Mouse (Mus musculus): ENCODE data around the gene Hnrnpu. TPM values are rescaled to one million over a fixed set of nuclear protein-coding genes. Genes with fewer than 3 reads are reported as not detected.

Gene Hnrnpu
- total RNA-seq, 1 experiment, result 494 TPM

DNA sequence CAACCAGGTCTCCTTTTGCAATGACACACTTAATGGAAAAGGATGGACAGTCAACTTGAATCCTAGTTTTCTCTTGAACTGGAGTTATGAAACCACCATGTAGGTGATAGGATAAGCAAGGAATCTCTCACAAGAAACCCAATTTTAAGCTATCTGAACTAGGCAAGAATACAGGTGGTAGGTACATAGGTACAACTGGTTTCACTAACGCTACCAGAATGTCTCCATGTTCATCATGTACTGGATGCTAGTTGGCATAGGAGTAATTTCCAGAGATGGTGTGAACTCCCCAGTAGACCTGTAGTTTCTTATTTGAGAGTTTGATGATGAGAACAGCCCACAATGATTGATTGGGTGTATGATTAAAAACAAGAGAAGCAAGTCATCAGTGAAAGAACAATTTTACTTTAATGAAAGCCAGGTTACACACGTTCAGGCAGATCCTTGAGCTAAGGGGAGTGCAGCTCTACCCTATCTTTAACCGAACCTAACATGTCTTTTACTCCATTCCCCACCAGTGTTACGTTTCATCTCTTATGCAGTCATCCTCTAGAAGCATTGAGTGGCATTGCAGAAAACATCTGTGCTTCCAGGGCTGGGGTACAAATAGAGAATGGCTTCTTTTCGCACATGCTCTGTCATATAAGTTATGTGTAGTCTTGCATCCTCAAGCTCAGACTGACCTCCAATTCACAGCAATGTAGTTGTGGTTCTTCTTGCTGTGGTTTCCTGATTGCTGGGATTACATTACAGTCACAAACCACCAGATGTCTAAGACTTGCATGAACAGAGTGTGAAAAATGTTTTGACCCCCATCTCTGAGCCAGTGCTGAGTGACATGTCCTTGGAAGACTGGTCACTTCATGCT lies 16.6 kb downstream of the Hnrnpu start:
- in situ Hi-C loops (cut with MboI; ENCODE audit: low sequenced_read_pairs in 2 of 2, unreplicated experiment in 2 of 2), result no loop called here
- TF ChIP-seq CHD2 (IDR thresholded peaks at IDR 0.05; ENCODE audit: low read depth, low read length) (peak; percentile 30; the same call in 1 of the 2 replicates), HCFC1 (IDR thresholded peaks at IDR 0.05; ENCODE audit: borderline replicate concordance, insufficient read depth, low read length) (no peak), ZC3H11A (IDR thresholded peaks at IDR 0.05; ENCODE audit: borderline replicate concordance, low read depth, low read length) (no peak), ZNF384 (IDR thresholded peaks at IDR 0.05; ENCODE audit: low read depth, low read length) (no peak)
- H3K4me3 ChIP-seq (ENCODE audit: insufficient read depth in 1 of 2, low read depth in 1 of 2, low read length in 2 of 2, poor library complexity in 1 of 2, severe bottlenecking in 1 of 2), result no peak overlapping the region
- no peak overlapping the region for H3K9ac ChIP-seq (ENCODE audit: insufficient read depth, low read depth, low read length, poor library complexity, severe bottlenecking)
- peaks cover 20% of the 10 kb centered on the region; the same call in 1 of the 2 replicates for H3K36me3 ChIP-seq (ENCODE audit: control insufficient read depth, insufficient read depth, low read length, poor library complexity, severe bottlenecking)
- no peaks in the 10 kb centered on the region; a peak in 1 of 4 replicates for H3K4me1 ChIP-seq (ENCODE audit: control insufficient read depth in 2 of 2, insufficient read depth in 2 of 2, low read length in 2 of 2, poor library complexity in 1 of 2)
- no peak overlapping the region; the same call in 1 of the 2 replicates for H3K27ac ChIP-seq (ENCODE audit: insufficient read depth, low read depth, low read length, poor library complexity, severe bottlenecking)
- no peak for DNase-seq (ENCODE audit: low read depth, low spot score)
- no peaks in the 10 kb centered on the region for H3K9me3 ChIP-seq (ENCODE audit: control insufficient read depth, insufficient read depth, low read depth, low read length)

DNA sequence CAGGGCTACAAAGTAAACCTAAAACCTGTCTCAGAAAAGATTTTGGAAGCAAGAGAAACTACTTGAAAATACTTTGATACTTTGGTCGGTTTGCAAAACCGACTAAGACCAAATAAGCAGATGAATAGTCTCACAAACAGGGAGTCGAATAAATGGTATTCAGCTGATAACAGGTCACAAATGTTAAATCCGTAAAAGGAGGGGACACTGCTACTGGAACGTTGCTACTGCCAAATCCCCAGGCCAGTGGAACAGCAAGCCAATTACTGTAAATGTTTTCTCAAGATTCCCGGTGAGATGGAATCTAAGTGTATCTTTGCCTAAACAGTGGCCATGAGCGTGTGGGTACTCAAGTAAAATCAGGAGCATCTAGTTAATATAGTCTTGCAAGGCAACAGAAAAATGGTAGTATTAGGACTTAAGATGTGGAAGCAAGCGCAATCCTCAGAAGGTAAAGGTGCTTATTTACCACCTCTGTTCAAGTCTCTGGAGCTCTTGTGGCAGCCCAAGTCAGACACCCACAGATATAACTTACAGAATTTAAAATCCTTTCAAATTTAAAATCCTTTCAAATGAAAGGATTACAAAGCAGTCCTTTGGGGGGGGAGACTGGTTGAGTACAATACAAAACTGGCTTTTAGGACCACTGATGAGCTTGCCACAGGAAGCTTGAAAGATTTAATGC lies 17.4 kb downstream of the Hnrnpu start:
- DNase-seq (ENCODE audit: low read depth, low spot score), result no peak
- H3K9me3 ChIP-seq (ENCODE audit: control insufficient read depth, insufficient read depth, low read depth, low read length), result no peaks in the 10 kb centered on the region
- H3K9ac ChIP-seq (ENCODE audit: insufficient read depth, low read depth, low read length, poor library complexity, severe bottlenecking), result no peak overlapping the region
- H3K36me3 ChIP-seq (ENCODE audit: control insufficient read depth, insufficient read depth, low read length, poor library complexity, severe bottlenecking), result peaks cover 15% of the 10 kb centered on the region; the same call in 1 of the 2 replicates
- peak overlapping the region; percentile 42; the same call in 1 of the 2 replicates for H3K27ac ChIP-seq (ENCODE audit: insufficient read depth, low read depth, low read length, poor library complexity, severe bottlenecking)
- no peaks in the 10 kb centered on the region; a peak in 1 of 4 replicates for H3K4me1 ChIP-seq (ENCODE audit: control insufficient read depth in 2 of 2, insufficient read depth in 2 of 2, low read length in 2 of 2, poor library complexity in 1 of 2)
- in situ Hi-C loops (cut with MboI; ENCODE audit: low sequenced_read_pairs in 2 of 2, unreplicated experiment in 2 of 2), result no loop called here
- peak overlapping the region; percentile 72 to 79; a peak in 3 of 4 replicates for H3K4me3 ChIP-seq (ENCODE audit: insufficient read depth in 1 of 2, low read depth in 1 of 2, low read length in 2 of 2, poor library complexity in 1 of 2, severe bottlenecking in 1 of 2)
- no peak for TF ChIP-seq ZNF384 (IDR thresholded peaks at IDR 0.05; ENCODE audit: low read depth, low read length)
- TF ChIP-seq CHD2 (IDR thresholded peaks at IDR 0.05; ENCODE audit: low read depth, low read length), result no peak
- no peak for TF ChIP-seq HCFC1 (IDR thresholded peaks at IDR 0.05; ENCODE audit: borderline replicate concordance, insufficient read depth, low read length)
- no peak for TF ChIP-seq ZC3H11A (IDR thresholded peaks at IDR 0.05; ENCODE audit: borderline replicate concordance, low read depth, low read length)
- no peak for TF ChIP-seq MAFK (IDR thresholded peaks at IDR 0.05; ENCODE audit: insufficient read depth, low read depth, low read length)

DNA sequence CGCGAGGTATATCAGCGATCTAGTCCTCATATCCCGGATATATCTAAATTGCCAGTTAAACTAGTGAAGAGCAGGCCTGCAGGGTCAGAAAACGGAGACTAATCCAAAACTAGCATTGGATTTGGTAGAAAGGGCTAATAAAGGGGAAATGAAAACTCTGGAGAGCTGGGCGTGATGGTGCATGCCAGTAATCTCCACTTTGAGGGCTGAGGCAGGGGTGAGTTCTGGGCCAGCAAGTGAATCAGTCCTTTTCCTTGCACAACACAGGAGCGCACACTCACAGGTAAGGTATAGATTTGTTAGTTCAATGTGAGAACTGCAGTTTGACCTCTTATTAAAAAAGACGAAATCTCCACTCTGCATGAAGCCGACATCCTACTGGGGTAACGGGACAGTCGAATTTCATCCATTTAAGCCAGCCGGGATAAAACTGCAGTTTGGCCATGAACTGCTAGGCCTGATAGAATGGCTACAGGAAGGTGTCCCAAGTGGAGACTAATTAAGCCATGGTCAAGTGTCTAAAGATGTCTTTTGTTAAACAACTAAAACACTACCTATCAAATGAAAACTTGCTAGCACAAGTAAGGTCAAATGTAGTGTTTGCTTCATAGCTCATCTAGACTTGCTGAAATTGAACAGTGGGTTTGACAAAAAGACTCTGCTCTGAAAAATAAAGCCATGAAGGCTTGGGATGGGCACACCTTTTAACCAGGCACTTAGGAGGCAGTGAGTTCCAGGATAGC lies 18.1 kb downstream of the Hnrnpu start:
- Histone ChIP-seq H3K4me3 (ENCODE audit: insufficient read depth in 1 of 2, low read depth in 1 of 2, low read length in 2 of 2, poor library complexity in 1 of 2, severe bottlenecking in 1 of 2) (peak overlapping the region; percentile 72 to 79), H3K9ac (ENCODE audit: insufficient read depth, low read depth, low read length, poor library complexity, severe bottlenecking) (peak overlapping the region; percentile 98), H3K27ac (ENCODE audit: insufficient read depth, low read depth, low read length, poor library complexity, severe bottlenecking) (peak overlapping the region; percentile 100), H3K36me3 (ENCODE audit: control insufficient read depth, insufficient read depth, low read length, poor library complexity, severe bottlenecking) (peaks cover 9% of the 10 kb centered on the region; the same call in 1 of the 2 replicates), H3K9me3 (ENCODE audit: control insufficient read depth, insufficient read depth, low read depth, low read length) (no peaks in the 10 kb centered on the region), H3K4me1 (ENCODE audit: control insufficient read depth in 2 of 2, insufficient read depth in 2 of 2, low read length in 2 of 2, poor library complexity in 1 of 2) (no peaks in the 10 kb centered on the region; a peak in 1 of 4 replicates)
- in situ Hi-C loops (cut with MboI; ENCODE audit: low sequenced_read_pairs in 2 of 2, unreplicated experiment in 2 of 2), result no loop called here
- no peak for DNase-seq (ENCODE audit: low read depth, low spot score)
- TF ChIP-seq MAFK (IDR thresholded peaks at IDR 0.05; ENCODE audit: insufficient read depth, low read depth, low read length), result no peak
- no peak for TF ChIP-seq ZNF384 (IDR thresholded peaks at IDR 0.05; ENCODE audit: low read depth, low read length)
- TF ChIP-seq CHD2 (IDR thresholded peaks at IDR 0.05; ENCODE audit: low read depth, low read length), result peak; percentile 55

DNA sequence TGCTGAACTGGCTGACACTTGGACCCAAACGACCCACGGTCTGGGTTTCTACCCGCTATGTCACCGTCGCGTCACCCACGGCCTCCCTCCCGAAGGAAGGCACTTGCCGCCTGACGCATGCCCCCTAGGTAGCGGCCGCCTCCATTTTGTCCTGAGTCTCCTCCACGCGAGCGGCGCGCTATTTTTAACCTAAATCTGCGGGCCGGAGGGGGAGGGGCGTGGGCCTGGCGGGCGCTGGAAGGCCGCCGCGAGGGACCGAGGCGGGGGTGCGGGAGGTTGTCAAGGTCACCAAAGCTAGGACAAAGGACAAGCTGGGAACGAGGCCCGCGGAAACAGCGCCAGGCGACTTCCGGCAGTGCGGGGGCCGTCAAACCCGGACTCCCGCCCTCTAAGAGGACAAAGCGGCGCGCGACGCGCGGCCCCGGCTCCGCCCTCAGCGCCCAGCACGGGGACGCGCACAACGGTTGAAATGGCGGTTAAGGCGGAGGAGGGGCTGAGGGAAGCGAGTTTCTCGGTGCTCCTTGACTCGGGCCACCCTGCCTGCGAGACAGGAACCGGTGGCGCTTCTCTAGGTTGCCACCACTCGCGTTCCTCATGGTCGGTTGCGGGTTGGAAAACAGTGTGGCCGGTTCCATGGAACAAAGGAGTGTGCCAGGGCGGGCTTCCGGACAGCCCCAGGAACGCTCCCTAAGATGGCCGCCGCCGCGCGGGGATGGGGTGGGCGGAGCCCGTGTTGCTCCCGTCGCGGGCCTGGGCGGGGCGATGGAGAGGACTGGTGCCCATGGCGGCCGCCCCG lies 19.0 kb downstream of the Hnrnpu start, which contains the start of gene Cox20:
TSS of gene Cox20 (plus strand) at position 742 of the 796 bp plus-strand sequence.
- Histone ChIP-seq H3K36me3 (ENCODE audit: control insufficient read depth, insufficient read depth, low read length, poor library complexity, severe bottlenecking) (peaks cover 5% of the 10 kb centered on the region; the same call in 1 of the 2 replicates), H3K27ac (ENCODE audit: insufficient read depth, low read depth, low read length, poor library complexity, severe bottlenecking) (peak within 1 kb of the TSS; percentile 100), H3K9me3 (ENCODE audit: control insufficient read depth, insufficient read depth, low read depth, low read length) (no peaks in the 10 kb centered on the region), H3K9ac (ENCODE audit: insufficient read depth, low read depth, low read length, poor library complexity, severe bottlenecking) (peak within 1 kb of the TSS; percentile 98), H3K4me1 (ENCODE audit: control insufficient read depth in 2 of 2, insufficient read depth in 2 of 2, low read length in 2 of 2, poor library complexity in 1 of 2) (no peaks in the 10 kb centered on the region; a peak in 1 of 4 replicates), H3K4me3 (ENCODE audit: insufficient read depth in 1 of 2, low read depth in 1 of 2, low read length in 2 of 2, poor library complexity in 1 of 2, severe bottlenecking in 1 of 2) (peak within 1 kb of the TSS; percentile 72 to 79)
- peak; percentile 81 for DNase-seq (ENCODE audit: low read depth, low spot score)
- in situ Hi-C loops (cut with MboI; ENCODE audit: low sequenced_read_pairs in 2 of 2, unreplicated experiment in 2 of 2), result no loop called here
- TF ChIP-seq MAFK (IDR thresholded peaks at IDR 0.05; ENCODE audit: insufficient read depth, low read depth, low read length) (no peak), HCFC1 (IDR thresholded peaks at IDR 0.05; ENCODE audit: borderline replicate concordance, insufficient read depth, low read length) (peak; percentile 56)
